Mouse (Mus musculus) adrenal gland, postnatal 4 days (tissue): ENCODE data around the gene Lrp2. TPM values are rescaled to one million over a fixed set of nuclear protein-coding genes. Genes with fewer than 3 reads are reported as not detected.
"Not testable (repeated sequence)": the region's sequence is repeated elsewhere in the genome, so short reads cannot be mapped to it uniquely, and the experiment has no call there.

Experiments
- DNase-seq, 2 experiments: peaks; one replicate each; pipeline ENCODE4 v3.0.0; 2021 to 2022; ENCODE audit warnings: low spot score in 2 of 2, mixed read lengths in 2 of 2
- total RNA-seq, 2 experiments: library from RNA; stranded (reverse); gene quantifications; 2 replicates each; pipeline ENCODE4 v1.2.3; 2021

Lrp2 gene
- total RNA-seq, 2 experiments from 2014 or later, result 2.0 to 40.1 TPM

DNA sequence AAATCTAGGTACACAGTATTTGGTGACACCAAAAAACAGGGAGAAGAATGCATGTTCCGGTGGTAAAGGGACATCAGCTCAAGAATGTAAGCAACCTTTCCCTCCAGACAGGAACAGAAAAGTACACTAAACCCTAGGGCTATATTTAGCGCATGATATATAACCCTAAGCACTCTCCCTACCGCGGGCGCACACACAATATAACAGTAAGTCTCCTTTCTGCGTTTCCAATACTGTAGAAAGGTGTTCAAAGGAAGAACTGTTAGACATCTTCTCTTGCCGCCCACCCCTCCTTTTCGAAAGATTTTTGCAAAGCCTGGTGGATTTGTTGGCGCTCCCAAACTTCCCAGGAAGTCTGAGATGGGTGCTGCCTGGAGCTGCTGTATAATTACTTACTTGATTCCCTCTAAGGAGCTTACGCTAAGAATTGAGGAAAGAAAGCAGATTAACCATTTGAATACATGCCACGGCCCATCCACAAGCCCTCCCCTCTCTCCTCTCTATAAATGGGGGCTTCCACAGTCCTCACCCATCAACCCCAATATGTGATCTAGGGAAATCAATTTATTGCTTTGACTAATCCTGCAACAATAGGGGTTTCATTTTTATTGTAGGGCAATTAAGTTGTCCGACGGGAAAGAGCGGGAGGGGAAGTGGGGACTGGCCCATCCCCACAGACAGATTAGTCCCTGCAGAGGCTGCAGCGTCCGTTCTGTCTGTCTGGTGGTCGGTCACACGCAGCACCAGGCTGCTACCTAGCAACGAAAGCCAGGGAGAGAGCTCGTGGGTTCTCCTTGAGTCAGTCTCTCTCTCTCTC, 1.5 kb downstream of the Lrp2 start:
- no peak for DNase-seq

DNA sequence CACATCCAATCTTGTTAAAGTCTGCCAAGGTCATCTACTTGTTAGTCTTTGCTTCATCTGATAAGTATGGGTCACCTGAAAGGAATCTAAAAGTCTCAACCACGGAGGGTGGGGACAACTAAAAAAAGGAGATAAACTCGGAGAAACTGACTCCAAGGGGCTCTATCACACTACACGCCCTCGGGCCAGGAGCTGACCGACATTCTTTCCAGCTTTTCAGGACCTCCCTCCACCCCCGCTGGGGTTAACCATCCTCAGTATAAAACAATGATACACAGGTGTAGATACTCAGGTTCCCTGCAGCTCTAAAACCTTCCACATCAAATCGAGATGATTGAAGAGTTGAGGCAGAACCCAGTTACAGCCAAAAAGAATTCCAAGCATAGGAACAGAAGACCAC, 3.0 kb downstream of the Lrp2 start:
- no peak for DNase-seq

DNA sequence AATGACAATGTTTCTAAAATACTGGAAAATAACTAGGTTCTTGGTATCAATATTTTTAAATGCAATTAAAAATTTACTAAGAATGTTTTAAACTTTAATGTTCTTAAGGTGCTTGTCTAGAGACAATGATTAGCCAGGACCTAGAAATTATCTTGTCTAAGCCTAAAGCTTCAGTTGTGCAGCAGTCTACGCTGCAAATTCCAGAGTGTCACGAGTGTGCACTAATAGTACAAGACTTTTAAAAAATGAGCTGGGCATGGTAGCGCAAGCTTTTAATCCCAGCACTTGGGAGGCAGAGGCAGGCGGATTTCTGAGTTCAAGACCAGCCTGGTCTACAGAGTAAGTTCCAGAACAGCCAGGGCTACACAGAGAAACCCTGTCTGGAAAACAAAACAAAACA, 3.8 kb downstream of the Lrp2 start:
- not testable (repeated sequence) for DNase-seq

DNA sequence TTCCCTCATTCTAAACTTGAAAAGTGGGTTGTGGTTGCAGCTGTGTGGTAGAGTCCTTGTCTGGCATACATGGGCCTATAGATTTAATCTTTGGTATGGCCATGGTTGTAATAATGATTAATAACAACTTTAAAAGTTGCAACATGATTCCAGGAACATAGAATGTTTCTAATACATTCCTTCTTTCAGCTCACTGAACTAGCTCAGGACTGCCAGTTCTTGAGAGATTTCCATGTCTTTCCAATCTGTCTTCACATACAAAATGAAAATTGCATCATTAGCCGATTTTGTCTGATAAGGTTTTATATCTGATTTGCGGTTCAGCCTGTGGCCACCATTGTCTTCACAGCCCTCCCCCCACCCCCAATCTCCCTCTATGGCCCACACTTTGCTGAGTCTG, 5.8 kb downstream of the Lrp2 start:
- DNase-seq, result no peak

DNA sequence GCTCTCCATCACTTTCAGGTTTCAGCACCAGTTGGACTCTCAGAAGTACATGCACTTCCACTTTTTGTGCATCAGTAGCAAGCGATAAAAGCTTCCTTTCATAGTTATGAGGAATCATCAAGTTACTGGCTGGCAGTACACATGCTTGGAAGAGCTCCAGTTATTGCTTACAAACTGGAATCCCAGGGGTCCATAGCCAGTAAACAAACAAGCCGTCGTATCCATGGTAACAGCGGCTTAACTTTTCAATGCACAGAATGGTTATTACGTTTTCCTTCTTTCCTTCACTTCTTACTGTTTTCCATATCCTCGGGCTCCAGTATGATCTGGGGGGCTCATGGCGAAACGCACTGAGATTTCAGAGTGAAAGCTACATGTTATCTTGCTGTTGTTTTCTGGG, 7.7 kb downstream of the Lrp2 start:
- no peak for DNase-seq

DNA sequence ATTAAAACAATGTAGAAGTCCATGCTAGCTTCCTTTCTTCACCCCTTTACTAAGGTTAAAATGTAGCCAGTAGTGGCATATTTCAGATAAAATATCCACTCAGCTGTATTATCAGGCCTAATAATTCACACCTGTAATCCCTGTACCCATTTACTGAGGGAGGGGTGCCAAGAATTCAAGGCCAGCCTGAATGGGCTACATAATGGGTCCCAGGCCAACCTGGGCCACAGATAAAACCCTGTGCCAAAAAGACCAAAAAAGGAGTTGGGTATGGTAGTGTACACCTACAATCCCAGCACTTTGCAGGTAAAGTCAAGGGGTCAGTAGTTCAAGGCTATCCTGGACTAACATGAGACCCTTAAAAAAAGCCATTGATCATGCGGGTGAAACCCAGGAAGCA, 9.3 kb downstream of the Lrp2 start:
- no peak for DNase-seq

DNA sequence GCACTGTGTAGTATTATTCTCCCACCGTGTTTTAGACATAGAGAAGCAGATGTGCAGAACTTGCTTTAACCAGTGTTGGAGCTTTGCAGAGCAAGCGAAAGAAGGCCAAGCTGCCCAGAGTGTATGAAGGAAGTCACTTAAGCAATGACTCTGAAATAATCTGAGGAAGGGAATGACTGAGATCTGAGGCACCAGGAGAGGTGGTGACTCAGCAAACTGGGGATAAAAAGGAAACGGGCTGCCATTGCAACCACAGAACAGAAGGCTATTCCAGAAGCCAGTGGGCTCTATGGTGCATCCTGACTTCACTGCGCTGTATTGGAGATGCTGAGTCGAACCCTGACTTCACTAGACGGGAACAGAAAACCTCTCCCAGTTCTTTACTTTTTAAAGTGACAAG, 10.9 kb downstream of the Lrp2 start:
- no peak for DNase-seq

DNA sequence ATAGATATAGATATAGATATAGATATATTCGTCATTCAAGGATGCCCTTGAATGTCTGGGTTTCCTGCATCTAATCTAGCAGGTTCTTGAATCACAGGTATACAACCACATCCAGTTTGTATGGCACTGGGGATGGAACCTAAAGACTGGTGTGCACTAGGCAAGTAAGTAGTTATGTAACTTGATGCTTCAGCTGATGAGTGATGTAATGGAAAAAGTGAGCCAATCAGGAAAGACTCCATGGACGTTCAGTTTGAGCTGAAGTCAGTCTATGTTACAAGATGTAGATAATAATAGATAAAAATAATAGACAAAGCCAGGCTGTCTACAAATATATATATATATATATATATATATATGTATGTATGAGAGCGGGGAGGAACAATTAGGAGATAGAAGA, 11.6 kb downstream of the Lrp2 start:
- DNase-seq, result no peak

DNA sequence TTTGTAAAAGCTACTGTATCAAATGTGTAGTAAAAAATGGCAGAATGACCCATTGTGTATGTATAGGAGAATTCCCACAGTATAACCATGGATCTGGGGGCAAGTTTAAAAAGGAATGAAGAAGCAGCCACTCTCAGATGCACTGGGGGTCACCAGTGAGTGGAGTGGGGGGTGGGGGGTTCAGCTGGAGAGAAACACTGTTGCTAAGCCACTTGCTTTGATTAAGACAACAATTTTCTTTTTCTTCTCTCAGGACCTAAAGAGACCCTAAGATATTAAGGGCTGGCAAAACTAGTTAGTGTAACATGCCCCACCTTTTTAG, 12.2 kb downstream of the Lrp2 start:
- no peak for DNase-seq

DNA sequence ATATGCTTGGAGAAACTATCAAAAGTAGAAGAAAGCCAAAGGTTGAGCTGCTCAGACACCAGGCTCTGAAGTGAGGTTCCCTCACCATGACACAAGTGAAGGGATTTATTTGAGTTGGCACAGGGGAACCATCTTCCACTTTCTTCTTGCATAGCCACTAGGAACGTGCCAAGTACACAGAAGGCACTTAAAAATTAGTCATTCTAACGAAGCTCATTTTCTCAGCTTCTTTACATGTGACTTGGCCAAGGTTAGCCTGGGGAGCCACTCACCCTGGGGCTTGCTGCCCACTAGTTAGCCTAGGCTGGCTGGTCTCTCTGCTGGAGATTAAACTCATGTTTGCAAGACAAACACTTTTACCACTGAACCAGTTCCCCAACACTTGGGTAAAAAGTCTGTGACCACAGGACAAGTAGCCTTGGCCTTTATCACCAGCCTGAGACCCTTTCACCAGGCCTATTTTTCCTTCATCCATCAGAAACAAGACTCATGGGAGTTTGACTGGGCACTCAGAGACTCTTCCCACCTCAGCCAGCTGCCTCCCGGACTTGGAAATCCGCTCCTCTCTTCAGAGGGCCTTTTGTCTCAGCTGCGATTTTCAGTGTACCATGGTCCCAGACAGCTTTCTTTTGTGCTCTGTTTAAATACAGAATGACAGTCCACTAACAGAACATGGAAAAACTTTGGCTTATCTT, 12.7 kb downstream of the Lrp2 start:
- no peak for DNase-seq

DNA sequence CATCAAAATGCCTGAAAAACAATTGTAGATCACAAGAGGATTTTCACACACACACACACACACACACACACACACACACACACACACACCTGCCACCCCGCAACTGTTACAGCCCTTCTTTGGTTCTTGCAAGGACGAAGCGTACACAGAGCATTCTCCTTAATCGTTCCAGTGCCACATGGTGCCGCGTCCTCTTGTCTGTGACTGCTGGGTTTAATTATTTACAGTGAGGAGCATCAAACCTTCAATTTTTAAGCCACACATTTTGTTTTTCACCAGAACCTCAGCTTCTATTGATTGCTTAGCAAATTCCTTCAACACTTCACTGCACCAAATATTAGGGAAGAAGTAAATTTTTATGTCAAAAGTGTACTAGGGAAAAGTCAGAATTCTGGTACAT, 15.3 kb downstream of the Lrp2 start:
- no peak for DNase-seq

DNA sequence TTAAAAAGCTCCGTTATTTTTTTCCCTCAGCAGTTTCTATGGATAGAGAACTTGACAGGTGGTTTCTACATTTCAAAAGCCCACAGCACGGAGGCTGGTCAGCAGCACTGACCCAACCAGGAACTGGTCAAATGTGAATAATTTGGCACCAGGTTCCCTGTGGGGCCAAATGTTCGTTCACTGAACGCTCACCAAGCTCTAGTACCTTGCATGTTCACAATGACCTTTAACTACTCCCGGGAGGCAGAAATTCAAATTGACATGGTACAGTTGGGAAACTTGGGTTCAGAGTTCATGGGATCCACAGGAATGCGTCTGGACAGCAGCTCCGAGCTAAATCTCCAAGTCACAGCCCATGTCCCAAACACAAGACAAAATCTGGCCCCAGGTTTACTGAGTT, 19.6 kb downstream of the Lrp2 start:
- DNase-seq, result no peak

DNA sequence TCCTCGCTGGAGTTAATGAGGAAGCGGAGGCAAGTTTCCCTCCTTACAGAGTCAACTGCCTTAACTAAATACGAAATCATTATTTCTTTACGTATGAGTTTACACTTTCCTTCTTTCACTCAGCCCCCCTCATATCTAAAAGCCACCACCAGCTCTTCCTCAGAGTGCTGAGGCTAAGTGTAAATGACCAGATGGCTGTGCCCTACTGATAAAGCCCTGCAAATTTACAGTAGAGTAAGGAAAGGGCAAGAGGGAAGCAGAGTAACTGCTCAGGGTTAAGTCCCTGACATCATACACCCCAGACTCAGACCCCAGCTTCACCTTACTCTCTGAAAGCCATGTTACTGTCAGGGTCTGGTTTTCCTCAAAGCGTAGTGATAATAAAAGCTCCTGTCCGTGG, 22.4 kb downstream of the Lrp2 start:
- DNase-seq, result no peak

DNA sequence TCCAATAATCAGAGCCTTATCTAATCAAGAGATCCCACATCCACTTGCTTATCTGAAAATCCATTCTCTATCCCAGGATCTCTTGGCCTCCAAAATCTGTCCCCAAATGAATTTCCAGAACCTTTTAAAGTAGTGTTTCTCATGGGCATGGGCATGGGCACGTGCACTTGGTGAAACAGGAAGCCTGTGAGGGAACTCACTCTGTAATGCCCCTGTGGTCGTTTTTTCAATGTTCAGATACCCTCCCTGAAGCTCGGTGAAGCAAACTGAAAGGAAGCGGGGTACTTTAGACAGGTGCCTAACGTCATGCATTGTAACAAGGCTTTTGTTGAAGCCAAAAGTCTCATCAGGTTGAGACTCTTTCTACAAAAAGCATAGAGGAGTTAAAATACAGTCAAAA, 23.1 kb downstream of the Lrp2 start:
- no peak for DNase-seq

DNA sequence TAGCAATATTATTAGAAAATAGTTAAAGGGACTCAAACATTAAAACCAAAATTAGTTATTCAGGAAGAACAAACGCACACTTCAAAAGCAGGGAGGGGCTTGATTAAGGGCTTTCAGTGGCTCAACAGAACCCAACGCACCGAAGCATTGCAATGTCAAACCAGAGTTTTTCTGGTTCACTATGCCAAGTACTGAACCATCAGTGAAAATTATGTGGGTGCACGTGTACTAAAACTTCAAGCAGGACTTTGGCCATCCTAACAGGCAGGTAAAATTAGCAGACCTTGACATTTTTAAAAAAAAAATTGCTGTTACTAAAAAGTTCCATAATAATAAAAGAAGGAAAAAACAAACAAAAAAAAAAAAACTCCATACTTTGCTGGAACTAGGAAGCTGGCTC, 25.6 kb downstream of the Lrp2 start:
- DNase-seq, result no peak

DNA sequence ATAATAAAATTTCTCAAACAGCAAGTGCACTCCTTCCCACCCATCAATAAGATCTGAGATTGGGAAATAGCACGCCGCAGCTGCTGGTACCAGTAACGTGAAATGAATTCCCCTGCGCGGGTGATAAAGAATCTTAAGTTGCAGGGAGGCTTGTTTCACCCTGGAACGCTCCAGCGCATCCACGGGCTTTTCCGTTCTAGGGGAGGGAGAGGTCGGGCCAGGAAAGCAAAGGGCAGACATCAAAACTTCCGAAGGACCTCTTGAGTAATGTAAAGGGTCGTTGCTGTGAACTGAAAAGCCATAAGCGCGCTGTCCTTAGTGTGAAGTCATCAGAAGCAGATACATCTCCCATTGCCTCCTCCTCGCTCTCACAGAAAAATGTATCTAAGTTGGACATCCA, 26.5 kb downstream of the Lrp2 start:
- no peak for DNase-seq

DNA sequence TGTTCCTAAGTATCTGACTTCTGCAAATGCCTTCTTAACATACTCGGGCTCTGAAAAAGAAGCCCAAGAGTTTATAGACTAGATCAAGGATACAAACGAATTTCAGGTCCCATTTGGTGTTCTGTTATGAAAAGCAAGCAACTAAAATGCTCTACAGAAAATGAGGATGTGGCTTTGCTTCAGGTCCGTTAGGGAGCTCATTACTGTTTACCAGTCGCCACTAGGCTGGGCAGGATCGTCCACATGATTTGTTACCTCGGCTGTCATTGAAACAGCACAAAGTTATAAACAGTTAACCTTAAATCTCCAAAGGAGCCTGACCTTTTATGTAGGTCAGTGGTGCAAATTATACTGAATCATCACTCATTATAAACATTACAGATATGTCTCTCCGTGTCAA, 29.2 kb downstream of the Lrp2 start:
- no peak for DNase-seq

DNA sequence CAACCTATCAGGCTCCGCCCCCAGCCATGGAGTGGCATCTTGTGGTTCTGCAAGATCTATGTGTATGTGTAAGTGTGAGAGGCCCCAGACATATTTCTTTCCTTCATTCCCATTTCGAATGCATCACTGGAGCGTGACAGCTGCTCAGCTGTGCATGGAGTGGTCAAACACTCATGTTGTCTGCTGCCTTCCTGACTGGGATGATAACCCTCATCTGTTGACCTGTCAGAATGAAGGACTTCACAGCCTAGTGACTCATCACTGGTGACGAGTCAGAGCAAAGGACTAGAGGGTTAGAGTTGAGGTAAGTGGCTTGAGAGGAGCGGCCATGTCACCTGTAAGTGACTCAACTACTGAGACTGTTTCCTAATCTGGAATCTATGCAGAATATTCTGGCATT, 34.2 kb downstream of the Lrp2 start:
- DNase-seq, result no peak

DNA sequence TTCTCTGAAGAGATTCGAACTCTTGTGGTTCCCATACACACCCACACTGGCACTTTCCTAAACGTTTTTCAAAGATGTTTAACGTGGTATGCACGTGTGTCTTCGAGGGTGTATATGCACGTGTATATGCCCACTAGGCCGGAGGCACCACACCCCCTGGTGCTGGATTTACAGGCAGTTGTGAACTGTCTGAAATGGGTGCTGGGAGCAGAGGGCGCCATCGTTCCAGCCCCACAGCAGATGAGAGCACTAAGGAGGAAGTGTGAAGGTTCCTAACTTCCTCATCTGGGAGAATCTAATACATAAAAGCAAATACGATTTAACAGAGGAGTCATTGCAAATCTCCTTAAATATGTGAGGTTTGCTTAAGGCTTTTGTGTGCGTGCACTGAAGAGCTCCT, 39.0 kb downstream of the Lrp2 start:
- DNase-seq, result no peak

DNA sequence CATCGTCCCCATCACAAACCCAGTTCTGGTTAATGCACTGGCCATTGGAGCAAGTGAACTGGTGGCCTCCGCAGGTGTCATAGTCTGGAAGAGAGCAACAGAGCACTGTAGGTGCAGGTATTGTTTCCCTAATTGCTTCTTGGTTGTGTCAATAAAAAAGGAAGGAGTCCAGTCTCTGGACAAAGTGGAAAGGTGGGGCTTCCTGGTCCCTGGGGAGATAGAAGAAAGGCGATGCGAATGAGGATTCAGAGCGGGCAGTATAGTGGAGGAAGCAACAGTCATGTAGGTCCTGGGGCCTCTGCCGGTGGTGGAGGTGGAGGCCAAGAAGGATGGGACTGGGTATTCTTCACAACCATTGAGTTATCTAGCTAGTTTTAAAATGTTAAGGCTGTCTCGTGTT, 49.8 kb downstream of the Lrp2 start:
- DNase-seq, result no peak

DNA sequence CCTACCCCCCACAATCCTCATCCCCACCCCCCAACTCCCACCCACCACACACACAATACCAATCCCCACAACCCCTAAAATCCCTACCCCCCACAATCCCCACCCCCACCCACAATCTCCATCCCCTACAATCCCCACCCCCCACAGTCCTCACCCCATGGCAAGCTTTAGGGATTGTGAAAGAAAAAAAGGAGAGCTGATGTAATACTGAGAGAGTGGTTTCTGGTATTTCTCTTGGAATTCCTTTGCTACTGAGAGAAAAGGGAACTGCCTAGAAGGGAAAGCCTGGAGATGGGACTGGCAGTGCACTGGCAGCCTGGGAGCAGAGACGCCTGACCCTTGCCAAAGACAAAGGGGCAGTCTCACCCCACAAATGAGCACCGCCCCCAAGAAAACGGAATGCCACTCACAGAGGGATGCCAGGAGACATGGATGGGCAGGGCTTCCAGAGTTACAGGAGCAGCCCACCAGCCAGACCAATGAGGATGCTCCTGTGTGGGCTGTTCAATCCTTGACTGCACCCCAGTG, 54.3 kb downstream of the Lrp2 start:
- no peak for DNase-seq

DNA sequence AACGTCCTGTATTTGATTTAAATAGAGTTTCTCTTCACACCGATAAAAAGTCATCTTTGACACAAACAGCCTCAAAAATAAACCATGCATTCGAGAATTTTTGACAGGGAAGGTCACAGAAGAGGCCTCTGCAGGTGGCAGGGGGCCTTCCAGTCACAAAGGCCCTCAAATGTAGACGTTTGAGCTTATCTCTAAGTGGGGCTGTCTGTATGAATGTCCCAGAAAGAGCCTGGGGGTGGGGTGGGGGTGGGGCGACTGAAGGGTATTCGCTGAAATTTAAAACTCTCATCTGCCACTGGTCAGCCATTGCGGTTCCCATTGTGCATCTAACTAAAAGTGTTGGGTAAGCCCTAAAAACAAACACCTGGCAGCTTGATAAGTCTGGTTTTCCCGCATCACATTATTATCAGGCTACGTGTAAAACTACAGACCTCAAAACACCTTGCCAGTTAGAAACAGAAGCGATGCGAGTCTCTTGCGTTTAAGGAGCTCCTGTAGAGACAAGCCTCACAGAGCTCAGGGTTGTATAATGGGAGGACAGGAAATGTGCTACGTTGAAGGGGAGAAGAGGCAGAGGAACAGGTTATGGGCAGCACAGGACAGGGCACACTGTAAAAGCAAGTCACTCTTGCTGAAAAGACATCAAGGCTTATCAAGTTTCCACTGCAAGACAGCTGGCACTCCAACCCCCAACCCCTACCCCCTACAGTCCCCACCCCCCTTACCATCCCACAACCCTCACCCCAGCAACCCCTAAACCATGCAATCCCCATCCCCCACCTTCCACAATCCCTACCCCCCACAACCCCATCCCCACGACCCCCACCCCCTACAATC, 55.0 kb downstream of the Lrp2 start:
- DNase-seq, result no peak
